Mouse (Mus musculus) cerebellum, adult 9-10 months (tissue): Measurements from ENCODE around the gene Ift57.

Source experiments
- DNase-seq: peaks from one replicate; pipeline ENCODE4 v3.0.0; 2022

Ift57 gene

GRCm38 (mm10) chr16:49796271-49796670 lies 97.2 kb downstream of the Ift57 start:
- DNase-seq: no peak

DNA sequence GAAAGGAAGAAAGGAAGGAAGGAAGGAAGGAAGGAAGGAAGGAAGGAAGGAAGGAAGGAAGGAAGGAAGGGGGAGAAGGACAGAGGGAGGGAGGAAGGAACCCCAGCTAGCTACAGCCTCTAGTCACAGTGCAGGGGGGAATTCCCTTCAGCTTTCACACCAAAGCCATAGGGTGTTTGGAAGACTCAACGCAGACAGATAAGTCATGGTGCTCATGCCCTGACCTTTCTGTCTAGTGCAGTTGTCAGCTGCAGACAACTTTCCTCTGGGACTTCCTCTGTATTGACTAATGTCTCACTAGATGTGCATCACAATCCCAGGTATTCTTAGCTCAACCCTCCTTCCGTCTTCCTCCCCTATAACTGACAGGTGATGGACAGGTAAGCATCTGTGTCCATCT lies 97.9 kb downstream of the Ift57 start:
- DNase-seq: no peak

GRCm38 (mm10) chr16:49798790-49799189 lies 99.8 kb downstream of the Ift57 start:
- no peak for DNase-seq

GRCm38 (mm10) chr16:49799597-49800561 lies 100.8 kb downstream of the Ift57 start, which contains the start of gene Cd47:
TSS of gene Cd47 (plus strand) at chr16:49800533.
- no peak for DNase-seq

DNA sequence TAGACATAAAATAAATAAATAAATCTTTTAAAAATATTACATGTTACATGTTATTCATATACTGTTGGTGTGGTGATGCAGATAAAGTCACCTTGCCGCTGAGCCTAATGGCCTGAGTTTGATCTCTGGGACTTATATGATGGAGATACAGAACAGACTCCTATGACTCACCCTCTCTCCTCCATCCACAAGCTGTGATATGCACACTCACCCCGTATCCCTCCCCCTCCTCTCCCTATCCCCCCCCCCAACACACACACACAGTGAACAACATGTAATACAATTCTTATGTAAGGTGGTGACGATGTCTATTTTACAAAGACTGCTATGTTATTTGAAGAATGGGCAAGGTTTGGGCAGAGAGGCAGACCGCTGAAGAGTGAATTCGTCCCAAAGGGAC lies 102.0 kb downstream of the Ift57 start:
- no peak for DNase-seq

DNA sequence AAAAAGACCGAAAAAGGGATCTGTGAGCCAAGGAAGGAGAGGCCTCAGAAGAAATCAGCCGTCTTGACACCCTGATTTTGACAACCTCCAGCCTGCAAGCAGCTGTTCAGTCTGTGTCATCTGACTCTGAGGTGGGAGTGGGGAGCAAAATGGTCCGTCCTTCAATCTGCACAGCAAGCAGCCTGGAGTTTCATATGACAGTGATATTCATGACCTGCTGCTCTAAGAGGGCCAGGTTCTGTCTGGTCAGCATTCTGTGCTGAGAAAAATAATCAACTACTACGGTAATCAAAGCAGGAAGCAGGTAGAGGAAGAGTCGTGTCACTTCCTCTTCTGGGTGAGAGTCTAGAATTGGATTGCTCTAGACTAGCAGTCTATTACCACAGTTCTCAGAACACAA lies 102.4 kb downstream of the Ift57 start:
- no peak for DNase-seq

DNA sequence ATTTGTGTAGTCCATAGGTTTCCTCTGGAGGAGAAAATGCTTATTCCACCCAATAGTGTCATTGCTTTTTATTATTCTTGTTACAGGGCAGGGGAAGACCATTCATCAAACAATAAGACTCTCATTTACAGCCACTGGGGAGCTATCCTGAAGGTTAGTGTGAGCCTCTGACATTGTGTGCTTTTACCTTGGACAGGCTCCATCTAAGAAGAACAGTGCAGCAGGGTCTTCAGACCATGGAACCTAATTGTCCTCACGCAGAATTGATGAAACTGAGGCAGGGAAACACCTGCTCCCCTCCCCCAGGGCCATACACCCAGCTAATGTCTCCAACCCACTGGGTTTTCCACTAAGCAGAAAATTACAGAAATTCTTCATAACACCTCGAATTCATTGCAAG lies 104.0 kb downstream of the Ift57 start:
- DNase-seq: no peak

GRCm38 (mm10) chr16:49803932-49804461 lies 105.0 kb downstream of the Ift57 start:
- no peak for DNase-seq

DNA sequence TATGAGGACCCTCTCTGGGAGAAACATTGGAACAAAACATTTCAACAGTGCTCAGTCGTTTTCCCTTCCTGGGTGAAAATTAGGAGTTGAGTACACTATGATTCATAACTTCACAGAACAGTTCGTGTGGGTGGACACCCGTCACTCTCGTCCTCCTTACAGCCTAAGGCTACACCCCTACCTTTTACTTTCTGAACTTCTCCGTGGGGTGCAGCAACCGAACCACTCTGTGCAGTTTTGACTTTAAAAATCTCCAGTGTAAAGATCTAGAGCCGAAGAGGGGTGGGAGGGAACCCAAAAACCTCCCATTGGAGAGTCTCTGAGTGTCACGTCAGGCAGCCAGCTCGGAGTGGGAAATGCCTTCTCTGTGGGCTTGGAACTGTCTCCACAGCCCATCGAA lies 107.9 kb downstream of the Ift57 start:
- no peak for DNase-seq

DNA sequence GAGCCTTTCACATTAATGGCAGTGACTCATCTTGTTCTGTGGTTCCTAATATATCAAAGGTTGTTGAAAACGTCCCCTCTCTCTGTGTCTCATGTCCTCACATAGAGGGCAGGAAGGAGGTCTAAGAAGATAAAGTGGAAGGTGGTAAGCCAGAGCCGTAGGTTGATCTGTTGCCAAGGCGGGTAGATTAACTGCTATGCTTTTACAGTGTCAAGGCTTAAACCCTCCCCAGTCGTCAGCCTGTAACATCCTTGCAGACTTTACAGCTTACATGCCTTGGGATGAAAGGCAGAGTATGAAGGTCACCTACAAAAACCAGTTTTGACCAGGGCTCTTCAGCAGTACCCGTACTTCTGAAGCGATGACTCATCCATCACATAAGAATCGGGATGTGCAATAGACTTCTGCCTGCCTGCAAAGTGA lies 108.4 kb downstream of the Ift57 start:
- no peak for DNase-seq

DNA sequence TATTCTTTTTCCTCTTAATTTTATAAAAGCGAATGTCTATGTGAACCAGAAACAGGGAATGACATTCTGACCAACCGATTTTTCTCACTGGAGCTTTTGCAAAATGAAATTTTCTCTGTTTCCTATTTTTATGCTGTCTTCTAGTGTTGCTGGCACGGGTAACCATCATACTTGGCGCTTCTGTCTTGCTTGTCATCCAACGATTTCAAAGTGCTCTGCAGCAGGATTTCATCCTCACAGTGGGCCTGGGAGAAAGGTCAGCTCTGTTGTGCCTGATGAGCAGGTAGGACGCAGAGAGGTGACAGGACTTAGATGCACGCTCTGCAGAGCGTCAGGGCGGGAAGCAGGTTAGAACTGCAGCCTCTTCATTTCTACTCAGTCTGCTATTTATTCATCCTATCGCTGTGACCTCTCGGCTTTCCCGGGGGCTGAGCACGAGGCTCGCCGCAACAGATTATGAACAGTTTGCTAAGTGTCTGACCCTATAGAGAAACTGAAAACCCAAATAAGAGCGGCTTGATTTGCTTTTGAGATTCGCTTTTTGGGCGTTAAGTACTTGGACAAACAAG lies 108.9 kb downstream of the Ift57 start:
- peak; percentile 45 for DNase-seq

- no peak for DNase-seq
Measured at GRCm38 (mm10) chr16:49811897-49812296, 112.9 kb downstream of the Ift57 start.

GRCm38 (mm10) chr16:49812821-49813616 lies 114.0 kb downstream of the Ift57 start:
- peak; percentile 37 for DNase-seq

DNA sequence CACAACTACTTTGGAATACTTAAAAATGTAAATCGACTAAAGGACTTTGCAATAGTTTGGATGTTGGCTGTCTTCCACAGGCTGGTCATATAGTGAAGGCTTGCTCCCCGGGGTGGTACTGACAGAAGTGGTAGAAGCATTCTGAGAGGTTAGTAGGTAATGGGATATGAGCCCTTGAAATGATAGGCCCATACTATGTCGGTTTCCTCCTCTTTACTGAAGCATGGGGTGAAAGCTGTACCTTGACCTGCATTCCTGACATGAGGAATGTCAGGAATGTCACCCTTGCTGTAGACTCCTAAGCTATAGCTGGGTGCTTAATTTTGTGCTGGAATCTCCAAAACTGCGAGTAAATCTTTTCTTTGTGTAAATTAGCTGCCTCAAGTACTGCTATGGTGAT lies 115.4 kb downstream of the Ift57 start:
- DNase-seq: no peak
